Mouse (Mus musculus) brain, embryonic 14.5 days (tissue): Measurements from ENCODE around the gene Tenm4. TPM values are rescaled to one million over a fixed set of nuclear protein-coding genes. Genes with fewer than 3 reads are reported as not detected.
A peak's percentile ranks its signal among the peaks of the same experiment; 100 is the strongest.

Source experiments
- DNase-seq: peaks from one replicate; pipeline ENCODE4 v3.0.0-alpha.2; 2011; ENCODE audit warnings: low read depth
- CTCF ChIP-seq: fragments of 200-500 bp; IDR thresholded peaks from 2 replicates; pipeline ENCODE4 v1.5.1; 2012; ENCODE audit warnings: inconsistent platforms, mild to moderate bottlenecking, moderate library complexity, borderline replicate concordance; ENCODE audit not compliant: insufficient read depth, insufficient read length; ENCODE audit errors: extremely low read depth
- POLR2A ChIP-seq: fragments of 200-500 bp; IDR thresholded peaks from 2 replicates; pipeline ENCODE4 v1.6.1; 2012; ENCODE audit warnings: mild to moderate bottlenecking, inconsistent platforms, borderline replicate concordance; ENCODE audit not compliant: poor library complexity, insufficient read depth, insufficient read length, severe bottlenecking; ENCODE audit errors: extremely low read depth
- polyA plus RNA-seq: library from polyadenylated mRNA; depleted of rRNA; stranded (reverse); fragments of >200 nt; gene quantifications from 2 replicates; pipeline ENCODE4 v1.2.3, GENCODE M21; 2012

Tenm4 gene
- polyA plus RNA-seq, 1 experiment: 31.2 TPM

- TF ChIP-seq CTCF (no peak), POLR2A (no peak)
- no peak for DNase-seq
These were observed 17.0 kb upstream of the Tenm4 start for GRCm38 (mm10) chr7:96154025-96154424.

DNA sequence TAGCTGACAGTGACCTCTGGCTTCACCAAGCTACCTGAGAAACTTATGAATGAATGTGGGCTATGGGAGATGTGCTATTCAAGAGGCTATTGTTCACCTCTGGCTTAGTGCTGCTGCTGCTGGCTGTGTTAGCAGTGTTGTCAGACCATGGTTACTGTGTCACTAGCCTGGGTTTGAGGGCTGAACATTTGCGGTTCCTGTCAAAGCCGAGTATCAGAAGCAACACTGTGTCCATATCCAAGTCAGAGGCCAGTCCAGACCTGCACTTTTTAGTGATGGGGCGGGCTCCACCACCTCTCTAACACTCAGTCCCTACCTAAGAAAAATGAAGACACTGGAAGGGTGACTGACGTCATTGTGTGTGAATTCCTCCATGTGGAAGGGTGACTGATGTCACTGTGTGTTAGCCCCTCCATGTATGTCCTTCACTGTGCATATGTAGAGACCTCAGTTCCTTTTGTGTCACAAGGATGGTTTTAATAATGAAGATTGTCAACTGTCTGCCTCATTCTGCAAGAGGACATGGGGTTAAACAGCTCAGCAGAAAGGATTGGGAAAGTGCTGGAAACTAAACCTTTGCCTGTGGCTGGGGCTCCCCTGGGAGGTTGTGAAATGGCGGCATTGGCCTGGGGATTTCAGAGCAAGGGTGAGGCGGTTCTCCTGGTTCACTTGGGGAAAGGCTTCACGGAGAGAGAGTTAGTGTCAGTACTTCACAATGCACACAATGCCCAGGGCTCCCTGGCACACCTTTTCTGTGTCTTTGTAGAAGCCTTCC, 14.4 kb upstream of the Tenm4 start:
- DNase-seq: no peak
- TF ChIP-seq POLR2A (no peak), CTCF (no peak)

DNA sequence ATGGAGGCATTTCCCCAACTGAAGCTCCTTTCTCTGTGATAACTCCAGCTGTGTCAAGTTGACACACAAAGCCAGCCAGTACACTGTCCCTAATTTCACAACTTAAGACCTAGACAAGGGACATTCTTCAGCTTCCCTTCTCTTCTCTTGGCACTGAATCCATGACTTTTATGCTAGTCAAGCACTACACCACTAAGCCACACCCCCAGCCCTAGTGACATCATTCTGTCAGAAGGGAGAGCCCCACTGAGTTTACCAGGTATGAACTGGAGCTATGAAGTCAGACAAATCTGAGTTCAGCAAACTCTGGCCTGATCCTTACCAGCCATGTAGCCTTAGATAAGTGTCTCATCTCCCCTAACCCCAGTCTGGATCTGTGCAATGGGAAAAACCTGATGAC, 6.9 kb upstream of the Tenm4 start:
- TF ChIP-seq POLR2A: no peak
- no peak for TF ChIP-seq CTCF
- no peak for DNase-seq

- TF ChIP-seq POLR2A (no peak), CTCF (no peak)
- peak; percentile 98 for DNase-seq
These were observed 2.1 kb upstream of the Tenm4 start for GRCm38 (mm10) chr7:96168921-96169320.

DNA sequence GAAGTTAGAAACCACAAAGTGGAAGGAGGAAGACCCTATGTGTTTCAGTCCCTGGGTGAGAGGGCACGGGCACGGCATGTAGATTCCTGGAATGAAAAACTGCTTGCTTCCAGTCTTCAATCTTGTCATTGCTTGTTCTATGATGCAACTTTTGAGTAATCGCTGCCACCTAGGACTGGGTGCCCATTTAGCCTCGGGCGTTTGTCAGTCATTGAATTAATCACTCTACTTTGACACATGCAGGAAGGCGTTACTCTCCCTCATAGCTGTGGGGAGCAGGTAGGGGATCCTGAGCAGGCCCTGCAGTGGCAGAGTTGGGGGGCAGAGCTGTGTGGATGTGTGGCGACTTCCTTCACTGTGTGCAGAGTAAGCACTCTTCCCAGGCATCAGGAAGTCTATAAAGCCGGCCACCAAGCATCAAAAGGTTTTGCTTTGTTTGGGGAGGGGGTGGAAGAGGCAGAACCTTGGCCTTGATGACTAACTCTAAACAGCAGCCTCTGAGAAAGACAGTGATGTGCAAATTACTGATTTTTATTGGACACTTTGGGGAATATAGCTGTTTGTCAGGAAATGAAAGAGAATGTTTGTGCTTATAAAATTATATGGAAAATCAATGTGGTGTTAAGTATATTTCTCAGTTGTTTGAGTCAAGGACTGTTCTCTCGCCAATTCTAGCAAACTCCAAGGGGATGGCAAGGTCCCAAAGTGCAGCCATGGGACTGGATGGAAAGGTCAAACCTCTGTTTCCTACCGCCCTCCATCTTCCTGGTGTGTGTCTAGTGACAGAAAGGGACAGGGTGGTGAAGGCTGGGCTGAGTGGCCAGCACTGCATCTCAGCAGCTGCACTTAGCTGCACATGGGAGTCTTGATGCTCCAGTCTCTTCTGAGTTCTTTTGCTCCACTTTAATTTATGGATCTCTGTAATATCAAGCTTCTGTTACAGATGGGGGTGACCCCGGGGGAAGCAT, 834 bp downstream of the Tenm4 start:
- DNase-seq: no peak
- no peak for TF ChIP-seq POLR2A
- no peak for TF ChIP-seq CTCF

- TF ChIP-seq POLR2A (no peak), CTCF (no peak)
These were observed 5.7 kb downstream of the Tenm4 start for GRCm38 (mm10) chr7:96176781-96177180.

GRCm38 (mm10) chr7:96181751-96182150, 10.7 kb downstream of the Tenm4 start:
- no peak for DNase-seq
- TF ChIP-seq POLR2A: no peak
- no peak for TF ChIP-seq CTCF

More at GRCm38 (mm10) chr7:96176781-96177180, 5.7 kb downstream of the Tenm4 start:
- no peak for DNase-seq

- peak; percentile 37 for DNase-seq
- TF ChIP-seq CTCF: no peak
- no peak for TF ChIP-seq POLR2A
These were observed 12.1 kb downstream of the Tenm4 start for GRCm38 (mm10) chr7:96183195-96183594.

DNA sequence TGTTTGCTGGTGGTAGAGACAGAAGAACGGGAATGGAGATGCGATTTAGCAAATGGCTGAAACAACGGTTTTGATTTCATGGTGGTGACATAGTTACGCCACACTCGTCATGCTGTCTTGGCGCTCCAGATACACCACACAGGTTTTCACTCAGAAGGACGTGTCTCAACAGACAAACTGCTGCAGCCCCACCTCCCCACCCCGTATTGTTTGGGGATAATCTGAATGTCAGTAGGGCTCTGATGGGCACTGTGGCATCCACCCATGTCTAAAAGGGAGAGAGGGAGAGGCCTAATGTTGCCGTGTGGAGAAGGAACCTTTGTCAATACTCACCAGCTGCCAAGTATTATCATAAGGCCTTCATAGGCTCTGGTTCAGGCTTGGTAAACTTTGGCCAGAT, 14.4 kb downstream of the Tenm4 start:
- no peak for TF ChIP-seq CTCF
- TF ChIP-seq POLR2A: no peak
- no peak for DNase-seq

GRCm38 (mm10) chr7:96203812-96204560, 32.9 kb downstream of the Tenm4 start:
- TF ChIP-seq POLR2A (no peak), CTCF (no peak)

More at GRCm38 (mm10) chr7:96203812-96204560, 32.9 kb downstream of the Tenm4 start:
- no peak for DNase-seq
